Mouse (Mus musculus): Measurements from ENCODE around the gene Numb.

GRCm38 (mm10) chr12:83939332-83939731, 17.6 kb upstream of the Numb start:
- TF ChIP-seq GATA1 (IDR thresholded peaks at IDR 0.05; ENCODE audit: borderline replicate concordance, low read length): no peak
- TF ChIP-seq FLI1 (IDR thresholded peaks at IDR 0.05; ENCODE audit: low read length): no peak

Data from megakaryocyte, embryonic 14.5 days (primary cell).